Mouse (Mus musculus) heart, postnatal 0 days (tissue): ENCODE results near the gene Psme2b. TPM values are rescaled to one million over a fixed set of nuclear protein-coding genes. Genes with fewer than 3 reads are reported as not detected.
"Not testable (repeated sequence)": the region's sequence is repeated elsewhere in the genome, so short reads cannot be mapped to it uniquely, and the experiment has no call there.

ENCODE experiments used
- ATAC-seq: fragments of 200-750 bp; cut with Nextera tagmentation; 2 replicates; pipeline ENCODE4 v1.8.0; 2017; ENCODE audit warnings: low read depth, moderate number of reproducible peaks, moderate library complexity; ENCODE audit not compliant: insufficient read depth
- DNase-seq: peaks from one replicate; pipeline ENCODE4 v3.0.0-alpha.2; 2016; ENCODE audit warnings: low spot score
- H3K27ac ChIP-seq: fragments of 300-500 bp; sonication (generic); 2 replicates; pipeline ENCODE4 v1.5.1; 2014; ENCODE audit warnings: low read depth, mild to moderate bottlenecking
- H3K27me3 ChIP-seq: fragments of 300-500 bp; sonication (generic); 2 replicates; pipeline ENCODE4 v1.6.1; 2014; ENCODE audit warnings: low read length, mixed read lengths; ENCODE audit not compliant: control insufficient read depth, insufficient read depth
- H3K36me3 ChIP-seq: fragments of 300-500 bp; sonication (generic); replicated peaks from 2 replicates; pipeline ENCODE4 v1.6.1; 2014; ENCODE audit warnings: low read length, mixed read lengths; ENCODE audit not compliant: control insufficient read depth, insufficient read depth
- H3K4me1 ChIP-seq: fragments of 300-500 bp; sonication (generic); 2 replicates; pipeline ENCODE4 v1.6.1; 2014; ENCODE audit warnings: antibody characterized with exemption; ENCODE audit not compliant: control insufficient read depth, insufficient read depth
- H3K4me2 ChIP-seq: fragments of 300-500 bp; sonication (generic); 2 replicates; pipeline ENCODE4 v1.6.1; 2014; ENCODE audit warnings: low read depth, mild to moderate bottlenecking, low read length, moderate library complexity
- H3K4me3 ChIP-seq: fragments of 300-500 bp; sonication (generic); 2 replicates; pipeline ENCODE4 v1.5.1; 2014; ENCODE audit warnings: low read depth, low read length
- H3K9ac ChIP-seq: fragments of 300-500 bp; sonication (generic); replicated peaks from 2 replicates; pipeline ENCODE4 v1.6.1; 2014; ENCODE audit warnings: low read depth, low read length, mixed read lengths
- H3K9me3 ChIP-seq: fragments of 300-500 bp; sonication (generic); replicated peaks from 2 replicates; pipeline ENCODE4 v1.6.1; 2016; ENCODE audit warnings: low read length; ENCODE audit not compliant: control insufficient read depth
- WGBS: fragments of 180-500 bp; shearing (Covaris S2); extraction: QIAGEN DNeasy Blood & Tissue Kit; methylation state at CpG from one replicate; pipeline ENCODE4 v1.1.7; 2014; 5-methylcytosine and 5-hydroxymethylcytosine counted together
- polyA plus RNA-seq: library from polyadenylated mRNA; unstranded; fragments of >200 nt; fragmentation: Nextera tagmentation; extraction: Ambion mirVana; gene quantifications from 2 replicates; pipeline ENCODE4 v1.2.1, GENCODE M21; 2015
- total RNA-seq: library from RNA; depleted of rRNA; stranded (reverse); fragments of >200 nt; gene quantifications from 2 replicates; pipeline ENCODE4 v1.2.3, GENCODE M21; 2014; ENCODE audit warnings: low replicate concordance; rRNA removed

Psme2b gene
- total RNA-seq: 0.42 and 0.93 TPM in 2 replicates
- polyA plus RNA-seq: 2.6 and 3.5 TPM in 2 replicates

DNA sequence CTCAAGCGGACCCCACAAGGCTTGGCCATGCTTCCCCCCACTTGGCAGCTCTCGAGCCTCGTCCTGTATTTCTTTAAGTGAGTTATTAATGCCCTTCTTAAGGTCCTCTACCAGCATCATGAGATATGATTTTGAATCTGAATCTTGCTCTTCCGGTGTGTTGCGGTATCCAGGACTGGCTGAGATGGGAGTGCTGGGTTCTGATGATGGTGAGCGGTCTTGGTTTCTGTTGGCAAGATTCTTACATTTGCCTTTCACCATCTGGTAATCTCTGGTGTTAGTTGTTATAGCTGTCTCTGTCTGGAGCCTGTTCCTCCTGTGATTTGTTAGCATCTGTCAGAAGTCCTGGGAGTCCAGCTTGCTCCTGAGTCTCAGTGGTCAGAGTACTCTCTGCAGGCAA, at the start of gene Psme2b:
Gene Psme2b (minus strand): TSS at position 101 of the 400 bp plus-strand sequence.
- not testable (repeated sequence) for H3K9ac ChIP-seq, H3K9me3 ChIP-seq, H3K4me2 ChIP-seq, H3K4me1 ChIP-seq, H3K27ac ChIP-seq, H3K27me3 ChIP-seq, DNase-seq, H3K4me3 ChIP-seq, ATAC-seq, H3K36me3 ChIP-seq
- WGBS: 84% methylated on average over 6 of the region's 6 CpGs

DNA sequence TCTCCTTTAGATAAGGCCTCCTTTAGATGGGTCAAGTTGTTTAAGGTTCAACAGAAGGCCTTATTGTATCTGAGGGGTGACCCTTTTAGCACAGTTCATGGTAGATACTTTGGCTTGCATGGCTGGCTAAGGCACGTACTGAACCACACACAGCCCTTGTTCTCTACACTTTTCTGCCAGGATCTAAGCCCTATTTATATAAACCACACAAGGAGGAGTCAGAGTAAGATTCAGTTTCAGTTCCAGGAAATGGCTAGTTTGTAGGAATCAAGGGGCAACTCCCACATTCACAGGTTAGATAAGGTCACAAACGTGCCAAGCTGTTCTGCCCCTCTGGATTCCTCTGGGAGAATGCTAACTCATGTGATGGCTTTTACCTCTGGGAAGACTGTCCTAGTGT, 48.0 kb upstream of the Psme2b start, which contains the start of gene Tgtp1:
Gene Tgtp1 (minus strand): TSS at position 155 of the 400 bp plus-strand sequence.
- H3K4me1 ChIP-seq, ATAC-seq, H3K9me3 ChIP-seq, H3K27ac ChIP-seq, DNase-seq, H3K9ac ChIP-seq, H3K36me3 ChIP-seq, H3K27me3 ChIP-seq, H3K4me3 ChIP-seq, H3K4me2 ChIP-seq: not testable (repeated sequence)
- 40% methylated on average over 2 of the region's 2 CpGs for WGBS

DNA sequence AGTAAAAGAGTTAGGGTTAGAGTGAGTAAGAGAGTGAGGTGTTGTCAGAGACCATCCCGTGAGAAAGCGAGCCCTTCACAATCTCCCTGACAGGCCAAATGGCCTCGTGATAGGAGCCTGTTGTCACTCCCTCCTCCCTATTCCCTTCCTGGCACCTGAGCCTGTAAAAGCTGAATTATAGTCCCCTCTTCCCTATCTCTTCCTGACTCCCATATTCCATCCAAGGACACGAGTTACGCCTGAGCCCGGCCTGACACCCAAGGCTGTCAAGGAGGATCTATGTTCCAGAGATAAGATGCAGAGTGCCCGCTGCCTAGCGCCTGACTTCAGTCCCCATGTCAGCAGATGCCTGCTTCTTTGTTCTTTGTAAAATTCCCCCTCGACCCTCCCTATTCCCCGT, 47.3 kb upstream of the Psme2b start:
- H3K4me1 ChIP-seq, H3K9me3 ChIP-seq, H3K36me3 ChIP-seq, H3K27me3 ChIP-seq, H3K9ac ChIP-seq, DNase-seq, H3K27ac ChIP-seq, H3K4me2 ChIP-seq, H3K4me3 ChIP-seq, ATAC-seq: not testable (repeated sequence)
- WGBS: 17% methylated on average over 10 of the region's 10 CpGs

DNA sequence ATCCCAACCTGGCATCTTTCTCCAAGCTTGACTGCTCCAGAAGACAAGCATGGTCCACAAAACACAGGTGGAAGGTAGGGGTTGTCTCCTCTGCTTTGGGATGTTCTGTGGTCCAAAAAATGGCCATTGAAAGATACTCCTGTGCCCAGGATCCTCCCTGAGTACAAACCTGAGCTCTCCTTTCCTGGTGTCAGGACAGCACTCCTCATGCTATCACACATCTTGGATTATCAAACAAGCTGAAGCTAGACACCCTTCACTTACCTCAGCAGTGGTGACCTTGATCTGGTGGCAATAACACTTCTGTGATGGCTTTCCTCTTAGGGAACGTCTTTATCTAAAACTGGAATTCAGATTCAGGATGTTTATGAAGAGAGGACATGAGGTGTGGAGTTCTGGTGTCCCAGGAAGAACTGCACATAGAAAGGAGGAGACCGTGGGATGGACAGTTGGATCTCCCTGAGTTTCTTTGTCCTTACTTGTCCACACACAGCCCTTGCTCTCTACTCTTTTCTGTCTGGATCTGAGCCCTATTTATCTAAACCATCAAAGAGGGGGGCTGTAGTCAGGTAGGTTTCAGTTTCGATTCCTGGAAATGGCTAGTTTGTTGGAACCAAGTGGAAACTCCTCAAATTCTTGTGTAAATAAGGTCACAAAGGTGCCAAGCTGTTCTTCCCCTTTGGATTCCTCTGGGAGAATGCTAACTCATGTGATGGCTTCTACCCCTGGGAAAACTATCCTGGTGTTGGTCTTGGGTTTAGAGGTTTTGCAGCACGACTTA, 45.9 kb upstream of the Psme2b start, which contains the start of gene Gm12185:
Gene Gm12185 (minus strand): TSS at position 487 of the 781 bp plus-strand sequence.
- not testable (repeated sequence) for DNase-seq, H3K9ac ChIP-seq, H3K4me2 ChIP-seq, H3K4me3 ChIP-seq, H3K27me3 ChIP-seq, H3K4me1 ChIP-seq, H3K36me3 ChIP-seq, H3K9me3 ChIP-seq, H3K27ac ChIP-seq, ATAC-seq
- 44% methylated on average over 4 of the region's 4 CpGs for WGBS

DNA sequence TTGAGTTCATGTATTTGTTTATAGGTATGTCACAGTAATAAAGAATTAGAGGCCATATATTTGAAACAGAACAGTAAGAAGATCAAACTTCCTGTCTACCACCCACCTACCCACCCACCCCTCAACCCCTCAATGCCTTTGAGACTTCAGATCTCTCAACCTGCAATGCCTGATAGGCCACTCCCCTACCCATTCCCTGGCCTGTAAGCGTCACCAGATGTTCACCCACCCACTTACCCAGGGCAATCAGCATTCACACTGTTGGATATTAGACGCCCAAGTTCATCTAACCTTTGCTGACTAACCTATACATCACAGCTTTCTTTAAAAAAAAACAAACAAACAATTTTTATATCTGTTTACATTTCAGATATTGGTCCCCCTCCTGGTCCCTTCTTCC, 44.0 kb upstream of the Psme2b start:
- not testable (repeated sequence) for H3K36me3 ChIP-seq, H3K27me3 ChIP-seq
- WGBS: 77% methylated on average over 1 of the region's 2 CpGs

DNA sequence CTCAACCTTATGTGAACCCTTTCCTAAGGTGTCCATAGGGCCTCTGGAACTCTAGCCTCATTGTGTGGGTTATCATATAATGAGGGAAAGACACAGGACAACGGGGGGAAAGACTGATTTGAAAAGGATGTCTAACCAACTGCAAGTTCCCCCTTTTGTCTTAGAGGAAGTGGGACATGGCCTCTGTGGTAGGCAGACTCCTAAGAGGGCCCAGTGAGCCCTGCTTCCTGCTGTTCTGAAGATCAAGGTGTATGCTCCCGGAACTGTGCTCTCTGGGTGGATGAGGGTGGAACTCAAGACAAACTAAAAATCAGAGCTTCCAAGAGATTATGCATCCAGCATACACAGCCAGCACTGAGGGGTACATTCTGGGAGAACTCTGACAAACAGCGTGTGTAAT, 42.2 kb upstream of the Psme2b start:
- not testable (repeated sequence) for ATAC-seq, H3K27ac ChIP-seq, DNase-seq, H3K9me3 ChIP-seq, H3K36me3 ChIP-seq, H3K9ac ChIP-seq, H3K27me3 ChIP-seq, H3K4me1 ChIP-seq, H3K4me3 ChIP-seq, H3K4me2 ChIP-seq
- WGBS: 61% methylated on average over 2 of the region's 3 CpGs

More for the DNA sequence above, 44.0 kb upstream of the Psme2b start:
- H3K27ac ChIP-seq, H3K9ac ChIP-seq, H3K4me3 ChIP-seq, ATAC-seq, H3K4me1 ChIP-seq, DNase-seq, H3K9me3 ChIP-seq, H3K4me2 ChIP-seq: not testable (repeated sequence)

DNA sequence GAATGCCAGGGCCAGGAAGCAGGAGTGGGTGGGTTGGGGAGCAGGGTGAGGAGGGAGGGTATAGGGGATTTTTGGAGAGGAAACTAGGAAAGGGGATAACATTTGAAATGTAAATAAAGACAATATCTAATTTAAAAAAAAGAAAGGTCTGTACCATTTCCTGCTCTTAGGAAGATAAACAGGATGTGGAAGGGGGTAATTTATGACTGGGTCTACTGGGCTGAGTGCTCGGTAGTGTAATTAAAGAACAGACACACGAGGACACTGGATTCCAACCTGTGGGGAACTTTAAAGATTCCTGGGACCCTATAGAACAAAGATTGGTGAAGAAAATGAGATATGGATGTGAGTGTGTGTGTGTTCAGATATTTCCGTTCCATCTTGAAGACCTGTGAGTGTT, 36.9 kb upstream of the Psme2b start:
- not testable (repeated sequence) for H3K9me3 ChIP-seq, ATAC-seq, DNase-seq, H3K4me2 ChIP-seq, H3K36me3 ChIP-seq, H3K27ac ChIP-seq, H3K9ac ChIP-seq, H3K27me3 ChIP-seq, H3K4me1 ChIP-seq, H3K4me3 ChIP-seq
- WGBS: no CpG with 5 or more reads among the region's 3 CpGs

DNA sequence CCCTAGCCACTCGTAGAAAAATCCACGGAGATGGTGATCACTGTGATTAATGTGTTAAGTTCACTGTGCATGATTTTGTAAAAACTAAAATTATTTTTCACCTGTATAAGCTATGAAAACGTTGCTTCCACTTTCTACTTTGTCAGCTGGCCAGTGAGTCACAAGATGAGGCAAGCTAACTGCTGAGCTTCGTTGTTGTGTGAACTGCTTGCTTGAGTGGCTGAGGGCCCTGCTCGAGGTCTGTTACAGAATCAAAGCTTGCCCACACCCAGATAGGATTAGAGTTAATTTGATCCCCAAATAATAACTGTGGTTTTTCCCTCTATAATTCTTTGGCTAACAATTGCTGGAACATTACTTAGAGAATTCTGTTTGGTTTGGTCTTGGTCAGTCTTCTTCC, 34.1 kb upstream of the Psme2b start:
- not testable (repeated sequence) for H3K9me3 ChIP-seq, H3K27me3 ChIP-seq, H3K9ac ChIP-seq, H3K4me2 ChIP-seq, H3K4me1 ChIP-seq, DNase-seq, H3K36me3 ChIP-seq, H3K4me3 ChIP-seq, H3K27ac ChIP-seq, ATAC-seq
- no CpG with 5 or more reads among the region's 5 CpGs for WGBS
